Mouse (Mus musculus) embryonic facial prominence, embryonic 14.5 days (tissue): ENCODE measurements at regions not wholly inside any gene's neighbourhood (a gene's known extent, or its start where the extent isn't known, plus 50 kb on each side); places are given as distances from the start of the nearest gene placed in this dataset.
"Not testable (repeated sequence)": the region's sequence is repeated elsewhere in the genome, so short reads cannot be mapped to it uniquely, and the experiment has no call there.

Experiments
- ATAC-seq: fragments of 200-750 bp; cut with Nextera tagmentation; 2 replicates; pipeline ENCODE4 v1.8.0; 2017; ENCODE audit warnings: low read depth, moderate number of reproducible peaks, moderate TSS enrichment
- DNase-seq: peaks from one replicate; pipeline ENCODE4 v3.0.0-alpha.2; 2015; ENCODE audit warnings: low spot score
- H3K27ac ChIP-seq: fragments of 300-500 bp; sonication (generic); replicated peaks from 2 replicates; pipeline ENCODE4 v1.5.1; 2014; ENCODE audit warnings: low read depth, mild to moderate bottlenecking, low read length, moderate library complexity
- H3K27me3 ChIP-seq: fragments of 300-500 bp; sonication (generic); replicated peaks from 2 replicates; pipeline ENCODE4 v1.6.1; 2014; ENCODE audit warnings: low read length; ENCODE audit not compliant: control insufficient read depth, insufficient read depth
- H3K36me3 ChIP-seq: fragments of 300-500 bp; sonication (generic); 2 replicates; pipeline ENCODE4 v1.6.1; 2014; ENCODE audit warnings: low read length, mixed read lengths; ENCODE audit not compliant: control insufficient read depth, insufficient read depth
- H3K4me1 ChIP-seq: fragments of 300-500 bp; sonication (generic); 2 replicates; pipeline ENCODE4 v1.6.1; 2014; ENCODE audit warnings: antibody characterized with exemption, low read length; ENCODE audit not compliant: control insufficient read depth, insufficient read depth
- H3K4me2 ChIP-seq: fragments of 300-500 bp; sonication (generic); 2 replicates; pipeline ENCODE4 v1.6.1; 2014; ENCODE audit warnings: low read depth, mild to moderate bottlenecking, low read length, moderate library complexity, mixed read lengths
- H3K4me3 ChIP-seq: fragments of 300-500 bp; sonication (generic); 2 replicates; pipeline ENCODE4 v1.5.1; 2014; ENCODE audit warnings: low read depth, mild to moderate bottlenecking, low read length
- H3K9ac ChIP-seq: fragments of 300-500 bp; sonication (generic); 2 replicates; pipeline ENCODE4 v1.6.1; 2014; ENCODE audit warnings: low read depth, mild to moderate bottlenecking, low read length, moderate library complexity, mixed read lengths
- H3K9me3 ChIP-seq: fragments of 300-500 bp; sonication (generic); 2 replicates; pipeline ENCODE4 v1.6.1; 2016; ENCODE audit warnings: low read length; ENCODE audit not compliant: control insufficient read depth
- WGBS: fragments of 180-500 bp; shearing (Covaris S2); extraction: QIAGEN DNeasy Blood & Tissue Kit; methylation state at CpG from one replicate; pipeline ENCODE4 v1.1.7; 2014; 5-methylcytosine and 5-hydroxymethylcytosine counted together

DNA sequence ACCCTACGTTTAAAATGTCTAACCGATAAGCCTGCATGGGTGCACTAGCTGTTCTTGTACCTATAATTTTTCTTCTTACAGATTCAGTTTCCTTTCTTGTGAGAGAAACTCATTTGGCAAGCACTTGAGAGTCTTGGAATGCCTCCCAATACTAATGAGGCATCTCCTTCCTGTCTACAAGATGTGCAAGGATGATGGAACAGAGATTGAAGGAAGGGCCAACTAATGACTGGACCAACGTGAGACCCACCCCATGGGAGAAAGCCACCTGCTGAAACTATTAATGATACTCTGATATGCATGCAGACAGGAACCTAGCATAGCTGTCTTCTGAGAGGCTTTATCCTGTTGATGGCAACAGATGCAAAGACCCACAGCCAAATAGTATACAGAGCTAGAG lies 179.9 kb upstream of the Slitrk6 start:
- DNase-seq (no peak), ATAC-seq (no peak)
- Histone ChIP-seq H3K9me3 (no peaks in the 10 kb centered on the region), H3K36me3 (no peaks in the 10 kb centered on the region), H3K27me3 (no peaks in the 10 kb centered on the region), H3K9ac (no peak overlapping the region), H3K4me3 (no peak overlapping the region), H3K27ac (no peak overlapping the region), H3K4me2 (no peak overlapping the region), H3K4me1 (no peaks in the 10 kb centered on the region)
- WGBS, result 73% methylated on average over 3 of the region's 3 CpGs

DNA sequence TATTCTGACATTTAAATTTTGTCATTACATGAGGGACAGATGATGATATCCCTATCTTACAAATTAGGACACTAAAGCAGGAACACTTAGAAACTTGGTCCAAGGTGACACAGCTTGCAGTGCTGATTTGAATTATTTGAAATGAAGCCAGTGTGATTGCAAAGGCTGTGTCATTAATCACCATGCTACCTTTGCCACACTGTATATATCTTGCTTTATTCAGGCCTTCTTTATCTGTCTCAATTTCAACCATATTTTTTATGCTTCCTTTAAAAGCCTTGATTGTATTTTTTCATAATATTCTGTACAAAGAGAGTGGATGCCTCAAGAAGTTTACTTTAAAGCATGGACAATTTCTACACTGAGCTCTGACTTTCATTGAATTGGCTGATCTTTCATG lies 167.0 kb upstream of the Slitrk6 start:
- H3K36me3 ChIP-seq, result no peaks in the 10 kb centered on the region
- H3K27ac ChIP-seq, result no peak overlapping the region
- H3K4me3 ChIP-seq, result no peak overlapping the region
- H3K4me2 ChIP-seq, result no peak overlapping the region
- no peak overlapping the region for H3K9ac ChIP-seq
- ATAC-seq (no peak), DNase-seq (no peak)
- no peaks in the 10 kb centered on the region for H3K9me3 ChIP-seq
- no peaks in the 10 kb centered on the region for H3K4me1 ChIP-seq
- no peaks in the 10 kb centered on the region for H3K27me3 ChIP-seq

DNA sequence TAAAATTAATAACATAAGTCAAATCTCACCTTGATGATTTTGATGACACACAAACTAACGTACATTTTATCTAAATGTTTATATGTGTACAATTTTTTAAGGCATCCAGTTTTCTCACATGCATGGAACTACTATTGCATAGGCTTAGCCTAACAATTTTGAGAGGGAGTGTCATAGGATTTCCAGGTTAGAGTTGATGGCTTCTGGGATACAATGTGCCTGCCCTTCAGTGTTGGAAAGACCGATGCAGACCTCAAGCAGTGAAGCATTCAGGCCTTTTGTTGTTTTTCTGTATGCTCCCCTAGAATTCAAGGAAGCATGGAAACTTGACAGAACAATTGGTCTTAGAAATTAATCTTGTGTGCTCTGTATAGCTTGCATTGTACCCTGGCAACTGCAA lies 158.4 kb upstream of the Slitrk6 start:
- no peak for ATAC-seq
- no peak overlapping the region for H3K9ac ChIP-seq
- H3K4me1 ChIP-seq, result no peaks in the 10 kb centered on the region
- H3K9me3 ChIP-seq, result no peaks in the 10 kb centered on the region
- DNase-seq, result no peak
- H3K27ac ChIP-seq, result no peak overlapping the region
- 81% methylated on average over 2 of the region's 2 CpGs for WGBS
- no peak overlapping the region for H3K4me3 ChIP-seq
- no peaks in the 10 kb centered on the region for H3K27me3 ChIP-seq
- no peak overlapping the region for H3K4me2 ChIP-seq
- no peaks in the 10 kb centered on the region for H3K36me3 ChIP-seq

DNA sequence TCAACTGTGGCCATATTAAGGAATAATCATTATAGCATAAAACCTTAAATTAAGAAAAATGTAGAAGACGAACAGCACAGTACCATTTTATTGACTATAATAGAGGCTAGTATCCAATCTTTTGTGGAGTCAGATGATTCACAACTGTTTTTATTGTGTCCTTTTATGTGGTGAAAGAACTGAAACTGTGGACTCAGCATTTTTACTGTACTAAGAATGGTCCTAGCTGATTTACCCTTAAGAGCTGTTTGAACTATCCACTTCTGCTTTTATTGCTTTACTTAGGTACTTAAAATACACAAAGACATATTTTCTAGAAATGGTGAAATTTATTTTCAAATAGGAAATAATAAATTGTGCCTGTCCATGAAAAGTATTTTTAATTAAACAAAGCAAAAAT lies 137.9 kb upstream of the Slitrk6 start:
- H3K27ac ChIP-seq, result no peak overlapping the region
- 87% methylated on average over 1 of the region's 1 CpGs for WGBS

DNA sequence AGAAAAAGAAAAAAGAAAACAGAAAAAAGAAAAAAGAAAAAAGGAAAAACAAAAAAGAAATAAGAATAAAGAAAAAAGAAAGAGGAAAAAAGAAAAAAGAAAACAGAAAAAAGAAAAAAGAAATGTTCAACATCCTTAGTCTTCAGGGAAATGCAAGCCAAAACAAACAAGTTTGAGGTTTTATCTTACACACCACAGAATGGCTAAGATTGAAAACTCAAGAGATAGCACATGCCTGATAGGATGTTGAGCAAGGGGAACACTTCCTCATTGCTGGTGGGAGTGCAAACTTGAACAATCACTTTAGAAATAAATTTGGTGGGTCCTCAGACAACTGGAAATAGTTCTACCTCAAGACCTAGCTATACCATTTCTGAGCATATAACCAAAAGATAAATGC lies 116.4 kb upstream of the Slitrk6 start:
- no peaks in the 10 kb centered on the region for H3K4me1 ChIP-seq
- H3K9me3 ChIP-seq, result no peaks in the 10 kb centered on the region
- no peaks in the 10 kb centered on the region for H3K27me3 ChIP-seq
- H3K27ac ChIP-seq, result no peak overlapping the region
- H3K4me3 ChIP-seq, result no peak overlapping the region
- no peak for DNase-seq
- no peak for ATAC-seq
- no peak overlapping the region for H3K4me2 ChIP-seq
- H3K9ac ChIP-seq, result no peak overlapping the region
- no peaks in the 10 kb centered on the region for H3K36me3 ChIP-seq

More for the DNA sequence above, 137.9 kb upstream of the Slitrk6 start:
- ATAC-seq (no peak), DNase-seq (no peak)
- Histone ChIP-seq H3K9me3 (no peaks in the 10 kb centered on the region), H3K4me3 (no peak overlapping the region), H3K27me3 (no peaks in the 10 kb centered on the region), H3K4me1 (no peaks in the 10 kb centered on the region), H3K36me3 (no peaks in the 10 kb centered on the region), H3K9ac (no peak overlapping the region), H3K4me2 (no peak overlapping the region)

DNA sequence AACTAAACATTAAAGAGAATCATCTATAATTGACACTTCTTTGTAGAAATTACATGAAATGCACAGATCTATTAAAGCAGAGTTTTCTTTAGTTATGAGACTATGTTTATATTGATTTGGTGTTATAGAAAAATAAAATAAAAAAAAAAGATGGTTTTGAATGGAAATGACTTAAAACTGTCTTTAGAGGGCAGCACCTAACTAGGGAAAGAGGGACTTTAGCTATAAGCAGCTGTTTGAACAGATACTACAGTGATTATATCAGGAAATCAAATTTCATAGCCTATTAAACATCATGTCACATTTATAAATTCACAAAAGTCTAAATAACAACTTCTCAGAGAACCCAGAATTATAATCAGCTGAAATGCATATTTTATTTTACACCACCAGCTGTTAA lies 69.7 kb upstream of the Slitrk6 start:
- no peak overlapping the region for H3K4me2 ChIP-seq
- DNase-seq (peak; percentile 17), ATAC-seq (no peak)
- H3K9ac ChIP-seq, result no peak overlapping the region
- no peak overlapping the region for H3K27ac ChIP-seq
- no peak overlapping the region for H3K4me3 ChIP-seq
- H3K9me3 ChIP-seq, result no peaks in the 10 kb centered on the region
- H3K36me3 ChIP-seq, result no peaks in the 10 kb centered on the region
- H3K4me1 ChIP-seq, result no peaks in the 10 kb centered on the region
- no peaks in the 10 kb centered on the region for H3K27me3 ChIP-seq

DNA sequence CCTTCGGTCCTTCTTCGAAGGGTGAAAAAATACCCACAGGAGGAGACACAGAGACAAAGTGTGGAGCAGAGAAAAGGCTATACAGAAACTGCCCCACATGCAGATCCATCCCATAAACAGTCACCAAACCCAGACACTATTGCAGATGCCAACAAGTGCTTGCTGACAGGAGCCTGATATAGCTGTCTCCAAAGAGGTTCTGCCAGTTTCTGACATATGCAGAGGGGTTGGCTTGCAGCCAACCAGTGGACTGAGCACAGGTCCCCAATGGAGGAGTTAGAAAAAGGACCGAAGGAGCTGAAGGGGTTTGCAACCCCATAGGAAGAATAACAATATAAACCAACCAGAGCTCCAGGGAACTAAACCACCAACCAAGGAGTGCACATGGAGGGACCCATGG lies 67.2 kb upstream of the Slitrk6 start:
- ATAC-seq, H3K27me3 ChIP-seq, H3K4me3 ChIP-seq, H3K36me3 ChIP-seq, DNase-seq, H3K9me3 ChIP-seq, H3K4me1 ChIP-seq, H3K27ac ChIP-seq, H3K9ac ChIP-seq, H3K4me2 ChIP-seq: not testable (repeated sequence)
- 80% methylated on average over 3 of the region's 3 CpGs for WGBS
